In the genomic region with DNA sequence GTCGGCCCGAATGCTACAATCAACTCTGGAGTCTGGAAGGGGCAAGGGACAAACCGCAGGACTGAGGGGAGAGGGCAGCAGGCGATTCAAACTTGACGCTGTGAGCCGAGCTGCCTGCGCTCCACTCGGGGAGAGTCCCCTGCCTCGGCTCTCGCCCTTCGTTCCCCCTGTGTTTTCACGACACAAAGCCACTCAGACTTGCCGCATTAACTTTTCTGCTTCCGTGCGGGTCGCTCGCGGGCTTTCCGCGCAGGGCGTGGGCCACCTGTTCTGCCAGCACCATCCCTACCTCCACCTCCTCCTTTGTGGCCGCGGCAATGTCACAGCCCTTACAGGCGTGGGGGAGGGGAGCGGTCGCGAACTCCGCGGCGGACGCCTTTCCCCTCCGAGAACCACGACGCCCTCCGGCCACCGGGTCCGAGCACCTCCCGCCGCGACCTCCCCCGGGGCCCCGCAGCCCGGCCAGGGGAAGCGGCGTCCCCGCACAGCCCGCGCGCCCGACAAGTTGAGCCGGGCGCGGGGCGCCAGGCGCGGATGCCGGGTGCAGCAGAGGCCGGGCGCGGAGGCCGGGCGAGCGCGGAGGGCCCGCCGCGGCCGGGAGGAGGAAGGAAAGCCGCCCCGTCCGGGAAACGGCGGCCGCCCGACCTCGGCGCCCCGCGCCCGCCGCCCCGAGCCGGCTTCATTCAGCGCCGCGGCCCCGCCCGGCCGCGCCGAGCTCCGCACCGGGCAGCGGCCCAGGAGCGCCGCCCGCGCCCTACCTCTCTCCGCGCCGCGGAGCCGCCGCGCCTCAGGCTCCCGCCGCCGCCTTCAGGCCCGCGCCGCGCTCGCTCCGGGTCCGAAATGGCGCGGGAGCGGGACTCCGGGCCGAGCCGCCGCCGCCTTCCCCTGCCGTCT, we compare ENCODE assay signal across 8 mouse cellular contexts. TPM values are rescaled to one million over a fixed set of nuclear protein-coding genes. Genes with fewer than 3 reads are reported as not detected.
A peak's percentile ranks its signal among the peaks of the same experiment; 100 is the strongest.
DNase-seq lines count a peak whose midpoint lies in the region; ATAC-seq lines count a peak whose summit lies in the region.

No protein-coding gene starts in this region.

- under 1% methylated on average over 62 of the region's 124 CpGs for WGBS in hindbrain, embryonic 11.5 days

- peak overlapping the region; percentile 93 for H3K4me3 ChIP-seq in hindbrain, embryonic 11.5 days (ENCODE audit: low read depth, low read length)

- peak overlapping the region; percentile 76 for H3K4me2 ChIP-seq in hindbrain, embryonic 11.5 days (replicated peaks; ENCODE audit: low read depth, low read length)

- peak overlapping the region; percentile 98 for H3K9ac ChIP-seq in hindbrain, embryonic 11.5 days (ENCODE audit: low read depth, low read length)

- H3K27ac ChIP-seq in hindbrain, embryonic 11.5 days (ENCODE audit: low read depth, low read length): peak overlapping the region; percentile 89

- H3K4me1 ChIP-seq in hindbrain, embryonic 11.5 days (replicated peaks; ENCODE audit: control insufficient read depth, insufficient read depth, low read length): peaks cover 2% of the 10 kb centered on the region; the same call in 1 of the 2 replicates

- peak; percentile 77 for DNase-seq in R1 (ENCODE audit: low read depth, low spot score)
- peak; percentile 64 for DNase-seq in cerebellum, adult 9-10 months
- DNase-seq in hindbrain, embryonic 11.5 days (ENCODE audit: low spot score): peak; percentile 67
- DNase-seq in layer of hippocampus, postnatal 25 days (ENCODE audit: extremely low spot score in 1 of 2, low spot score in 1 of 2): peak; percentile 31 to 59
- peak; percentile 50 for DNase-seq in lung, postnatal 25 days (ENCODE audit: low spot score)
- peak; percentile 63 for DNase-seq in ovary, postnatal 36 days (ENCODE audit: low spot score)
- DNase-seq in thymus, postnatal 36 days: peak; percentile 75 to 80

- ATAC-seq in frontal cortex, adult (ENCODE audit: low TSS enrichment): peak; percentile 31
- peak; percentile 70 for ATAC-seq in hindbrain, embryonic 11.5 days (ENCODE audit: low FRiP score)

- H3K36me3 ChIP-seq in hindbrain, embryonic 11.5 days (ENCODE audit: control insufficient read depth, insufficient read depth, low read length): no peaks in the 10 kb centered on the region

- no peaks in the 10 kb centered on the region for H3K9me3 ChIP-seq in hindbrain, embryonic 11.5 days (ENCODE audit: control insufficient read depth, low read length)

- H3K27me3 ChIP-seq in hindbrain, embryonic 11.5 days (ENCODE audit: control insufficient read depth, insufficient read depth, low read length): no peaks in the 10 kb centered on the region

RNA-seq across cellular contexts. Expression of a gene that starts 0.5 kb away (rescaled TPM):
- 125 and 129 TPM in 2 replicates for polyA plus RNA-seq in hindbrain, embryonic 11.5 days (2014; fragmentation: Nextera tagmentation; extraction: Ambion mirVana)
- total RNA-seq in layer of hippocampus, postnatal 25 days (2021): 10 to 100 TPM; 75.0 to 75.6 TPM

RNA-seq across cellular contexts. Expression of a gene that starts 38.6 kb away (rescaled TPM):
- polyA plus RNA-seq in hindbrain, embryonic 11.5 days (2014; fragmentation: Nextera tagmentation; extraction: Ambion mirVana): 40.1 and 40.6 TPM in 2 replicates
- 10 to 100 TPM; 23.8 to 24.2 TPM for total RNA-seq in layer of hippocampus, postnatal 25 days (2021)

RNA-seq across cellular contexts. Expression of a gene that starts 38.7 kb away (rescaled TPM):
- polyA plus RNA-seq in hindbrain, embryonic 11.5 days (2014; fragmentation: Nextera tagmentation; extraction: Ambion mirVana): 0.91 and 1.2 TPM in 2 replicates
- 1 to 10 TPM in 1 of 2 experiments, under 1 TPM in 1; 0.91 to 1.1 TPM for total RNA-seq in layer of hippocampus, postnatal 25 days (2021)

Comparison
In these comparisons a context has a peak if more than half of its experiments do, and no peak if none do; other contexts are left out.
1. Peak in every context shown above with its lines: DNase-seq, ATAC-seq, H3K4me3 ChIP-seq and H3K27ac ChIP-seq.